Mouse (Mus musculus): Measurements from ENCODE around the gene Cit. TPM values are rescaled to one million over a fixed set of nuclear protein-coding genes. Genes with fewer than 3 reads are reported as not detected.

Cit gene
- polyA plus RNA-seq, 1 experiment from 2014 or later: 48.9 TPM

- Histone ChIP-seq H3K36me3 (replicated peaks) (no peaks in the 10 kb centered on the region), H3K9me3 (peaks cover 3% of the 10 kb centered on the region; the same call in 1 of the 2 replicates), H3K4me1 (peaks cover 9% of the 10 kb centered on the region), H3K4me3 (no peak overlapping the region), H3K27ac (no peak overlapping the region), H3K27me3 (ENCODE audit: poor library complexity, severe bottlenecking) (no peaks in the 10 kb centered on the region)
- DNase-seq (ENCODE audit: extremely low spot score, low spot score): no peak
- WGBS: 87% methylated on average over 4 of the region's 5 CpGs
These were observed 4.6 kb upstream of the Cit start for GRCm38 (mm10) chr5:115840453-115840852.

GRCm38 (mm10) chr5:115840946-115841775, 3.9 kb upstream of the Cit start:
- Histone ChIP-seq H3K9me3 (peaks cover 3% of the 10 kb centered on the region; the same call in 1 of the 2 replicates), H3K27ac (no peak overlapping the region), H3K27me3 (ENCODE audit: poor library complexity, severe bottlenecking) (no peaks in the 10 kb centered on the region), H3K36me3 (replicated peaks) (no peaks in the 10 kb centered on the region), H3K4me1 (peaks cover 16% of the 10 kb centered on the region), H3K4me3 (no peak overlapping the region)
- DNase-seq (ENCODE audit: extremely low spot score, low spot score): no peak
- 81% methylated on average over 12 of the region's 12 CpGs for WGBS

GRCm38 (mm10) chr5:115844368-115844765, 711 bp upstream of the Cit start:
- Histone ChIP-seq H3K4me1 (peaks cover 47% of the 10 kb centered on the region), H3K27ac (peak overlapping the region; percentile 95), H3K4me3 (peak overlapping the region; percentile 86), H3K36me3 (replicated peaks) (peaks cover 27% of the 10 kb centered on the region), H3K9me3 (peaks cover 10% of the 10 kb centered on the region; the same call in 1 of the 2 replicates), H3K27me3 (ENCODE audit: poor library complexity, severe bottlenecking) (no peaks in the 10 kb centered on the region)
- 2% methylated on average over 12 of the region's 12 CpGs for WGBS
- DNase-seq (ENCODE audit: extremely low spot score, low spot score): no peak

GRCm38 (mm10) chr5:115845635-115846174, 627 bp downstream of the Cit start:
- H3K27ac ChIP-seq: peak overlapping the region; percentile 95
- peak overlapping the region; percentile 86 for H3K4me3 ChIP-seq

GRCm38 (mm10) chr5:115847166-115847565, 2.1 kb downstream of the Cit start:
- H3K4me1 ChIP-seq: peaks cover 52% of the 10 kb centered on the region
- WGBS: 91% methylated on average over 8 of the region's 8 CpGs
- no peak overlapping the region for H3K27ac ChIP-seq
- H3K9me3 ChIP-seq: peaks cover 7% of the 10 kb centered on the region; the same call in 1 of the 2 replicates
- DNase-seq (ENCODE audit: extremely low spot score, low spot score): no peak
- no peaks in the 10 kb centered on the region for H3K27me3 ChIP-seq (ENCODE audit: poor library complexity, severe bottlenecking)
- H3K4me3 ChIP-seq: 0 out of 2 replicates have a peak overlapping the region, but pooled peaks have one; percentile 86
- peaks cover 55% of the 10 kb centered on the region for H3K36me3 ChIP-seq (replicated peaks)

More at GRCm38 (mm10) chr5:115845635-115846174, 627 bp downstream of the Cit start:
- Histone ChIP-seq H3K4me1 (peaks cover 52% of the 10 kb centered on the region), H3K9me3 (peaks cover 10% of the 10 kb centered on the region; the same call in 1 of the 2 replicates), H3K27me3 (ENCODE audit: poor library complexity, severe bottlenecking) (no peaks in the 10 kb centered on the region), H3K36me3 (replicated peaks) (peaks cover 40% of the 10 kb centered on the region)
- WGBS: 35% methylated on average over 8 of the region's 8 CpGs
- DNase-seq (ENCODE audit: extremely low spot score, low spot score): no peak

GRCm38 (mm10) chr5:115848463-115848862, 3.4 kb downstream of the Cit start:
- no peaks in the 10 kb centered on the region for H3K27me3 ChIP-seq (ENCODE audit: poor library complexity, severe bottlenecking)
- peaks cover 7% of the 10 kb centered on the region; the same call in 1 of the 2 replicates for H3K9me3 ChIP-seq
- 69% methylated on average over 7 of the region's 7 CpGs for WGBS
- H3K36me3 ChIP-seq (replicated peaks): peaks cover 68% of the 10 kb centered on the region
- H3K4me1 ChIP-seq: peaks cover 52% of the 10 kb centered on the region
- no peak overlapping the region for H3K27ac ChIP-seq
- DNase-seq (ENCODE audit: extremely low spot score, low spot score): no peak
- no peak overlapping the region for H3K4me3 ChIP-seq

GRCm38 (mm10) chr5:115849263-115849829, 4.3 kb downstream of the Cit start:
- Histone ChIP-seq H3K4me1 (peaks cover 47% of the 10 kb centered on the region), H3K27me3 (ENCODE audit: poor library complexity, severe bottlenecking) (no peaks in the 10 kb centered on the region), H3K4me3 (no peak overlapping the region), H3K36me3 (replicated peaks) (peaks cover 77% of the 10 kb centered on the region), H3K9me3 (peaks cover 7% of the 10 kb centered on the region; the same call in 1 of the 2 replicates), H3K27ac (no peak overlapping the region)
- WGBS: 86% methylated on average over 12 of the region's 12 CpGs
- no peak for DNase-seq (ENCODE audit: extremely low spot score, low spot score)

GRCm38 (mm10) chr5:115850250-115851028, 5.4 kb downstream of the Cit start:
- DNase-seq (ENCODE audit: extremely low spot score, low spot score): no peak
- H3K4me3 ChIP-seq: no peak overlapping the region
- 92% methylated on average over 17 of the region's 17 CpGs for WGBS
- peaks cover 43% of the 10 kb centered on the region for H3K4me1 ChIP-seq
- peaks cover 7% of the 10 kb centered on the region; the same call in 1 of the 2 replicates for H3K9me3 ChIP-seq
- H3K36me3 ChIP-seq (replicated peaks): peaks cover 88% of the 10 kb centered on the region
- H3K27me3 ChIP-seq (ENCODE audit: poor library complexity, severe bottlenecking): no peaks in the 10 kb centered on the region
- H3K27ac ChIP-seq: no peak overlapping the region

GRCm38 (mm10) chr5:115851029-115851365, 5.9 kb downstream of the Cit start:
- no peak for DNase-seq (ENCODE audit: extremely low spot score, low spot score)
- 94% methylated on average over 13 of the region's 13 CpGs for WGBS

GRCm38 (mm10) chr5:115852431-115852830, 7.4 kb downstream of the Cit start:
- Histone ChIP-seq H3K9me3 (peaks cover 7% of the 10 kb centered on the region; the same call in 1 of the 2 replicates), H3K27ac (no peak overlapping the region), H3K27me3 (ENCODE audit: poor library complexity, severe bottlenecking) (no peaks in the 10 kb centered on the region), H3K4me3 (no peak overlapping the region), H3K36me3 (replicated peaks) (peaks cover 96% of the 10 kb centered on the region), H3K4me1 (peaks cover 23% of the 10 kb centered on the region)
- no peak for DNase-seq (ENCODE audit: extremely low spot score, low spot score)
- WGBS: 97% methylated on average over 4 of the region's 4 CpGs

More at GRCm38 (mm10) chr5:115851029-115851365, 5.9 kb downstream of the Cit start:
- Histone ChIP-seq H3K27me3 (ENCODE audit: poor library complexity, severe bottlenecking) (no peaks in the 10 kb centered on the region), H3K36me3 (replicated peaks) (peaks cover 91% of the 10 kb centered on the region), H3K9me3 (peaks cover 7% of the 10 kb centered on the region; the same call in 1 of the 2 replicates), H3K4me1 (peaks cover 38% of the 10 kb centered on the region), H3K4me3 (no peak overlapping the region), H3K27ac (no peak overlapping the region)

- H3K4me3 ChIP-seq: no peak overlapping the region
- H3K27ac ChIP-seq: no peak overlapping the region
- H3K9me3 ChIP-seq: peaks cover 5% of the 10 kb centered on the region; the same call in 1 of the 2 replicates
- peaks cover 94% of the 10 kb centered on the region for H3K36me3 ChIP-seq (replicated peaks)
- H3K4me1 ChIP-seq: peaks cover 17% of the 10 kb centered on the region; the same call in 1 of the 2 replicates
- no peak for DNase-seq (ENCODE audit: extremely low spot score, low spot score)
- H3K27me3 ChIP-seq (ENCODE audit: poor library complexity, severe bottlenecking): no peaks in the 10 kb centered on the region
- 90% methylated on average over 9 of the region's 9 CpGs for WGBS
These were observed 8.6 kb downstream of the Cit start for GRCm38 (mm10) chr5:115853691-115854090.

GRCm38 (mm10) chr5:115854370-115854769, 9.3 kb downstream of the Cit start:
- Histone ChIP-seq H3K27ac (no peak overlapping the region), H3K27me3 (ENCODE audit: poor library complexity, severe bottlenecking) (no peaks in the 10 kb centered on the region), H3K9me3 (no peaks in the 10 kb centered on the region), H3K36me3 (replicated peaks) (peaks cover 94% of the 10 kb centered on the region), H3K4me1 (peaks cover 11% of the 10 kb centered on the region; the same call in 1 of the 2 replicates), H3K4me3 (no peak overlapping the region)
- DNase-seq (ENCODE audit: extremely low spot score, low spot score): no peak
- 92% methylated on average over 12 of the region's 12 CpGs for WGBS

Measured in forebrain, embryonic 10.5 days (tissue).